Mouse (Mus musculus): Measurements from ENCODE around the gene Fbxw4. TPM values are rescaled to one million over a fixed set of nuclear protein-coding genes. Genes with fewer than 3 reads are reported as not detected.

Fbxw4 gene
- polyA plus RNA-seq, 1 experiment from 2014 or later, result 5.3 TPM

- Histone ChIP-seq H3K4me3 (peak overlapping the region; percentile 56), H3K9me3 (replicated peaks) (no peaks in the 10 kb centered on the region), H3K27me3 (ENCODE audit: low read depth, poor library complexity, severe bottlenecking) (peaks cover 100% of the 10 kb centered on the region), H3K27ac (peak overlapping the region; percentile 78), H3K36me3 (no peaks in the 10 kb centered on the region), H3K4me1 (peaks cover 49% of the 10 kb centered on the region)
- DNase-seq (ENCODE audit: low spot score), result no peak
- 25% methylated on average over 8 of the region's 8 CpGs for WGBS
These were observed 119.3 kb downstream of the Fbxw4 start for GRCm38 (mm10) chr19:45540657-45541408.

DNA sequence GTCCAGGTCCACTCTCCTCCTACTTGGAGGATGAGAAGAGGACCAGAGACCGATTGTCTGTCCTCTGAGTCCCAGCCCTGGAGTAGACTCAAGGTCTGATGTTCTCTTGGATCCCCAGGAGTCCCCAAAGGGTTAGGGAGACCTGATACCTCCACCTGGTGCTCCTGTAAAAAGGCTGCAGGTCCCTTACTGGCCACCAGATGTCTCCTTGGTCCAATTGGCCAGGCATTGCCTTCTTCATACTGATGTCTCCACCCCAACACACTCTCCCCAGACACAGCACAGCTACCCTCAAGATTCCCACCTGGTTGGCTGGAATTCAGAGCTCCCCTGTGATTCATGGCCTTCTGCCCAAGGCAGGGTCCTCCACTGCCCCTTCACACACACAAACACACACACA lies 122.6 kb downstream of the Fbxw4 start:
- 75% methylated on average over 1 of the region's 1 CpGs for WGBS
- peaks cover 45% of the 10 kb centered on the region for H3K4me1 ChIP-seq
- no peak overlapping the region for H3K4me3 ChIP-seq
- no peaks in the 10 kb centered on the region for H3K36me3 ChIP-seq
- H3K27ac ChIP-seq, result no peak overlapping the region
- no peaks in the 10 kb centered on the region for H3K9me3 ChIP-seq (replicated peaks)
- H3K27me3 ChIP-seq (ENCODE audit: low read depth, poor library complexity, severe bottlenecking), result peaks cover 82% of the 10 kb centered on the region
- peak; percentile 54 for DNase-seq (ENCODE audit: low spot score)

DNA sequence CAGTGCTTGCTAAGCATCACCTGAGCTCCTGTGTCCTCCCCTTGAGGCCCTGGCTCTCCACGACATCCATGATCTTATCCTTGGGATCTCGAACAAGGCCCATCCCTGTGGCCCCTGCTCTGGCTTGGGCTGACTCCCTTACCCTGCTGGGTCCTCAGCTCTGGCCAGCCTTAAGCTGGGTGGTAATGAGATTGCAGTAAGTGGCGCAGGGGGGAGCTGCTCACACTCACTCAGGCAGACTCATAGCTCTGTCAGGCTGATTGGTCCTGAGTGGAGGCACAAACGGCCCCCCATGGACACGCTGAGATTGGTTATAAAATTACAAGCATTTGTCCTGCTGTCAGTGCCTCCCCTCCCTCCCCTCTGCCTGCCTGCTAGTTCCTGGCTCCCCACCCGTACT lies 124.2 kb downstream of the Fbxw4 start:
- Histone ChIP-seq H3K36me3 (no peaks in the 10 kb centered on the region), H3K9me3 (replicated peaks) (no peaks in the 10 kb centered on the region), H3K27me3 (ENCODE audit: low read depth, poor library complexity, severe bottlenecking) (peaks cover 69% of the 10 kb centered on the region), H3K4me1 (peaks cover 33% of the 10 kb centered on the region), H3K4me3 (no peak overlapping the region), H3K27ac (no peak overlapping the region)
- WGBS, result 52% methylated on average over 6 of the region's 6 CpGs
- DNase-seq (ENCODE audit: low spot score), result no peak

DNA sequence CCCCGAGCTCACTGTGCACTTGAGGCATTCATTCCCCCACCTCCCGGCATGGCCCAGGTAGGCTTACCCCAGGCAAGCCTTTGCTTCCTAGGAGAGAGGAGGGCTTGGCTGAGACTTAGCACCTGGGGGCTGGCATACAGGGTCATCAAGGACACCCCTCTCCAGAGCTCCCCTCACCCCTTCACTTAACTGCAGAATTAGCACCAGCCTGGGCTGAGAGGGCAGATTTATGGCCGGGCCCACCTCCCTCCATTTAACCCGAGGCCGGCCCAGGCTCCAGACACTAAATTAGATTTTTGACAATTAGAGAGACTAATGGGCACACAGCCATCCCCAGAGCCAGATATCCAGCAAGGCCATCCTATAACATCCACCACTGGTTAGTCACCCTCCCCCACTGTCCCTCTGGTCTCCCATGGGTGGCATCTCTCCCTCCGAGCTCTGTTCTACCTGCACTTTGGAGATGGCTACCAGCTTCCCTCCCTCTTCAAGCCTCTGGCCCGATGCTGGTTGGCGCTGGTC lies 124.8 kb downstream of the Fbxw4 start:
- Histone ChIP-seq H3K9me3 (replicated peaks) (no peaks in the 10 kb centered on the region), H3K27ac (no peak overlapping the region), H3K36me3 (peaks cover 2% of the 10 kb centered on the region), H3K27me3 (ENCODE audit: low read depth, poor library complexity, severe bottlenecking) (peaks cover 63% of the 10 kb centered on the region), H3K4me3 (no peak overlapping the region), H3K4me1 (peaks cover 30% of the 10 kb centered on the region)
- no peak for DNase-seq (ENCODE audit: low spot score)
- 54% methylated on average over 8 of the region's 8 CpGs for WGBS

GRCm38 (mm10) chr19:45533617-45534016 lies 126.5 kb downstream of the Fbxw4 start:
- 79% methylated on average over 7 of the region's 7 CpGs for WGBS
- H3K27ac ChIP-seq, result no peak overlapping the region
- peaks cover 30% of the 10 kb centered on the region for H3K4me1 ChIP-seq
- no peaks in the 10 kb centered on the region for H3K9me3 ChIP-seq (replicated peaks)
- peaks cover 46% of the 10 kb centered on the region for H3K27me3 ChIP-seq (ENCODE audit: low read depth, poor library complexity, severe bottlenecking)
- DNase-seq (ENCODE audit: low spot score), result no peak
- H3K36me3 ChIP-seq, result peaks cover 19% of the 10 kb centered on the region
- no peak overlapping the region for H3K4me3 ChIP-seq

DNA sequence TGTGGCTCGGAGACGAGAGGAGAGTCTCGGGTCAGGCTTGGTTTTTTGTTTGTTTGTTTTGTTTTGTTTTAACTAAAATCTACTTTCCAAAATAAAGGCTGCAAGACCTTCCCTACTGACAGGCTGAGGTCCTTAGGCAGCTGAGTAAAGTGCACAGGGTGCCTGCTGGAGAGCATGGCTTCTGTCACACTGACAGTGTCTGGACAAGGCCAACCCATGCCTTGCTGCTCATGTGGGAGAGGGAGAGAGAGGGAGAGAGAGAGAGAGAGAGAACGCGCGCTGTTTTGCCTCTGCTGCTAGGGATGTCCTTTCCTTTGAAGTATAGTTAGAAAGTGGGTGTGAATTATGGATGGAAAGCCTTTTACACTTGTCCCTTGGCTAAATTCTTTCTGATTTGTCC lies 128.6 kb downstream of the Fbxw4 start:
- WGBS, result 33% methylated on average over 6 of the region's 6 CpGs
- DNase-seq (ENCODE audit: low spot score), result no peak
- Histone ChIP-seq H3K4me3 (no peak overlapping the region), H3K27me3 (ENCODE audit: low read depth, poor library complexity, severe bottlenecking) (peaks cover 26% of the 10 kb centered on the region), H3K4me1 (peaks cover 29% of the 10 kb centered on the region), H3K9me3 (replicated peaks) (no peaks in the 10 kb centered on the region), H3K27ac (no peak overlapping the region), H3K36me3 (peaks cover 40% of the 10 kb centered on the region)

- 85% methylated on average over 15 of the region's 15 CpGs for WGBS
- Histone ChIP-seq H3K4me1 (peaks cover 18% of the 10 kb centered on the region), H3K27ac (no peak overlapping the region), H3K9me3 (replicated peaks) (no peaks in the 10 kb centered on the region), H3K27me3 (ENCODE audit: low read depth, poor library complexity, severe bottlenecking) (peaks cover 16% of the 10 kb centered on the region; the same call in 1 of the 2 replicates), H3K36me3 (peaks cover 42% of the 10 kb centered on the region), H3K4me3 (no peak overlapping the region)
- DNase-seq (ENCODE audit: low spot score), result no peak
These were observed 129.7 kb downstream of the Fbxw4 start for GRCm38 (mm10) chr19:45530200-45530995.

GRCm38 (mm10) chr19:45529294-45529693 lies 130.8 kb downstream of the Fbxw4 start:
- WGBS, result 84% methylated on average over 5 of the region's 5 CpGs
- no peak overlapping the region for H3K4me3 ChIP-seq
- peaks cover 47% of the 10 kb centered on the region for H3K36me3 ChIP-seq
- no peak for DNase-seq (ENCODE audit: low spot score)
- H3K4me1 ChIP-seq, result peaks cover 7% of the 10 kb centered on the region
- peaks cover 7% of the 10 kb centered on the region; the same call in 1 of the 2 replicates for H3K27me3 ChIP-seq (ENCODE audit: low read depth, poor library complexity, severe bottlenecking)
- no peak overlapping the region for H3K27ac ChIP-seq
- H3K9me3 ChIP-seq (replicated peaks), result no peaks in the 10 kb centered on the region

Other genes starting within 250 kb of the Fbxw4 start
- 22.6 and 25.9 TPM in 2 replicates for gene Poll, start 99.8 kb downstream of the Fbxw4 start, polyA plus RNA-seq (2016; fragmentation: Nextera tagmentation; extraction: Ambion mirVana)
- 43.0 and 43.6 TPM in 2 replicates for gene Gm17018, start 99.7 kb downstream of the Fbxw4 start, polyA plus RNA-seq (2016; fragmentation: Nextera tagmentation; extraction: Ambion mirVana)
- gene Fgf8, start 82.6 kb upstream of the Fbxw4 start, polyA plus RNA-seq (2016; fragmentation: Nextera tagmentation; extraction: Ambion mirVana), result 78.5 and 105 TPM in 2 replicates
- gene Npm3, start 89.3 kb upstream of the Fbxw4 start, polyA plus RNA-seq (2016; fragmentation: Nextera tagmentation; extraction: Ambion mirVana), result 13.3 and 14.9 TPM in 2 replicates
- gene Mgea5, start 123.5 kb upstream of the Fbxw4 start, polyA plus RNA-seq (2016; fragmentation: Nextera tagmentation; extraction: Ambion mirVana), result 54.2 and 68.9 TPM in 2 replicates
- gene Kcnip2, start 155.7 kb upstream of the Fbxw4 start, polyA plus RNA-seq (2016; fragmentation: Nextera tagmentation; extraction: Ambion mirVana), result 0.14 and 0.18 TPM in 2 replicates